ENCODE assay signal across 22 mouse cellular contexts in the genomic region with DNA sequence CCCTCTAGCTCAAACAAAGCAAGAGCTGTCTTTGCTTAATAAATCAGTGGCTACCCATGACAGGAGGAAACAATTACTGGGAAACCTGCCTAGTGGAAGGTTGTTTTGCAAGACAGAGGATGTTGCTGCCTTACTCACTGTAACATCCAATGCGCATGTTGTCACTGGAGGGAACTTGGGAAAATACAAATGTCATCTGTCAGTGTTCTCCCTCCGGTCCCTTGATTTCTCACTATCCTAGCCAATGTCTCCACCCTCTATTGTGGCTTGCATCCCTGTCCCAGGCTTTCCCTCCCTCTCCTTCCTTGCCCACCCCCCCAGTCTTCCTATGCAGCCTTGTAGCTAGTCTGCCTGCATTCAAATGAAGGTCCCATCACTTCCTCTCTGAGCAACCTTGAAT. TPM values are rescaled to one million over a fixed set of nuclear protein-coding genes. Genes with fewer than 3 reads are reported as not detected.
DNase-seq lines count a peak whose midpoint lies in the region; ATAC-seq and TF ChIP-seq lines count a peak whose summit lies in the region.
"Had no signal": no experiment of that assay in that cellular context is flagged by ENCODE, and none has a peak within 500 bp of the region (broad histone marks: within the 10 kb centered on the region; RNA-seq: fewer than 3 reads in every experiment).

No protein-coding gene starts in this region.

- 0 out of 2 replicates have a peak, but pooled peaks have one; percentile 6 for ATAC-seq in common myeloid progenitor, adult 5-6 weeks (replicated peaks; ENCODE audit: low read depth, poor library complexity, severe bottlenecking)
- ATAC-seq in forebrain, postnatal 0 days: no peak
- no peak for ATAC-seq in hindbrain, embryonic 14.5 days (ENCODE audit: low FRiP score)
- ATAC-seq: hindbrain, embryonic 16.5 days; intestine, embryonic 15.5 days; liver, postnatal 0 days; lung, postnatal 0 days had no signal

- no peaks in the 10 kb centered on the region for H3K27me3 ChIP-seq in kidney, adult 2 months (replicated peaks; ENCODE audit: control insufficient read depth, insufficient read depth, low read length)
- no peaks in the 10 kb centered on the region for H3K27me3 ChIP-seq in forebrain, postnatal 0 days (ENCODE audit: insufficient read depth, low read length)
- H3K27me3 ChIP-seq in hindbrain, embryonic 14.5 days (ENCODE audit: control insufficient read depth, insufficient read depth, low read length): no peaks in the 10 kb centered on the region
- H3K27me3 ChIP-seq: intestine, embryonic 15.5 days had no signal

- H3K4me1 ChIP-seq in kidney, adult 2 months (ENCODE audit: control insufficient read depth, insufficient read depth, low read length): no peaks in the 10 kb centered on the region; the same call in 1 of the 2 replicates
- H3K4me1 ChIP-seq in forebrain, postnatal 0 days (ENCODE audit: insufficient read depth): no peaks in the 10 kb centered on the region
- no peaks in the 10 kb centered on the region for H3K4me1 ChIP-seq in hindbrain, embryonic 14.5 days (replicated peaks; ENCODE audit: control insufficient read depth, insufficient read depth, low read length)
- H3K4me1 ChIP-seq: intestine, embryonic 15.5 days had no signal

- H3K36me3 ChIP-seq in kidney, adult 2 months (ENCODE audit: control insufficient read depth, insufficient read depth, low read length): no peaks in the 10 kb centered on the region
- no peaks in the 10 kb centered on the region for H3K36me3 ChIP-seq in forebrain, postnatal 0 days (ENCODE audit: insufficient read depth)
- H3K36me3 ChIP-seq in hindbrain, embryonic 14.5 days (replicated peaks; ENCODE audit: control insufficient read depth, insufficient read depth): no peaks in the 10 kb centered on the region
- H3K36me3 ChIP-seq: heart, embryonic 10.5 days; intestine, embryonic 15.5 days; limb, embryonic 10.5 days had no signal

- H3K9me3 ChIP-seq in forebrain, postnatal 0 days (ENCODE audit: low read length): no peaks in the 10 kb centered on the region
- H3K9me3 ChIP-seq in hindbrain, embryonic 14.5 days (ENCODE audit: control insufficient read depth, low read length): no peaks in the 10 kb centered on the region
- H3K9me3 ChIP-seq: heart, embryonic 10.5 days; intestine, embryonic 15.5 days; limb, embryonic 10.5 days had no signal

- WGBS in kidney, adult 2 months: 71% methylated on average over 2 of the region's 2 CpGs
- WGBS in forebrain, postnatal 0 days: 68% methylated on average over 2 of the region's 2 CpGs
- 34% methylated on average over 2 of the region's 2 CpGs for WGBS in hindbrain, embryonic 14.5 days

- peak; percentile 84 for DNase-seq in kidney, adult 2 months
- DNase-seq in kidney, postnatal 4 days: no peak
- DNase-seq in R1 (ENCODE audit: low read depth, low spot score): peak; percentile 7
- DNase-seq in kidney, postnatal 36 days: peak; percentile 15 to 68
- DNase-seq in forebrain, postnatal 0 days: no peak
- DNase-seq in hindbrain, embryonic 14.5 days (ENCODE audit: low spot score): no peak
- DNase-seq: cerebellum, adult 11 months; cerebellum, postnatal 10 days; liver, postnatal 0 days; right cerebral cortex, postnatal 4 days; thymus, adult 18-20 months; thymus, postnatal 4 days had no signal

- no peak overlapping the region for H3K9ac ChIP-seq in forebrain, postnatal 0 days
- H3K9ac ChIP-seq in hindbrain, embryonic 14.5 days: no peak overlapping the region
- H3K9ac ChIP-seq: intestine, embryonic 15.5 days; liver, postnatal 0 days had no signal

- no peak for TF ChIP-seq POLR2A in kidney, adult 2 months (IDR thresholded peaks at IDR 0.05; ENCODE audit: low read depth, low read length)

- H3K4me3 ChIP-seq in kidney, adult 2 months (ENCODE audit: insufficient read depth, low read depth, low read length): no peak overlapping the region
- H3K4me3 ChIP-seq in forebrain, postnatal 0 days (ENCODE audit: low read depth, low read length): no peak overlapping the region
- H3K4me3 ChIP-seq in hindbrain, embryonic 14.5 days (replicated peaks; ENCODE audit: low read length): no peak overlapping the region
- H3K4me3 ChIP-seq: heart, embryonic 10.5 days; intestine, embryonic 15.5 days; layer of hippocampus, adult 2 months; limb, embryonic 10.5 days had no signal

- no peak for TF ChIP-seq CTCF in kidney, adult 2 months (conservative IDR thresholded peaks at IDR 0.05; ENCODE audit: insufficient read depth, insufficient read length, low read depth, low read length)
- TF ChIP-seq CTCF in forebrain, postnatal 0 days (IDR thresholded peaks at IDR 0.05; ENCODE audit: low read depth): no peak

- H3K4me2 ChIP-seq in forebrain, postnatal 0 days (ENCODE audit: low read depth): no peak overlapping the region
- H3K4me2 ChIP-seq in hindbrain, embryonic 14.5 days (replicated peaks): no peak overlapping the region
- H3K4me2 ChIP-seq: intestine, embryonic 15.5 days; liver, embryonic 11.5 days; midbrain, embryonic 11.5 days had no signal

- H3K27ac ChIP-seq in kidney, adult 2 months (ENCODE audit: insufficient read depth, low read depth, low read length): no peak overlapping the region
- no peak overlapping the region for H3K27ac ChIP-seq in forebrain, postnatal 0 days (ENCODE audit: low read depth, low read length)
- no peak overlapping the region for H3K27ac ChIP-seq in hindbrain, embryonic 14.5 days
- H3K27ac ChIP-seq: heart, embryonic 10.5 days; intestine, embryonic 15.5 days; layer of hippocampus, adult 2 months; limb, embryonic 10.5 days; macrophage had no signal

RNA-seq across cellular contexts. Expression of gene Enpep, which starts 36.6 kb away (rescaled TPM):
- polyA plus RNA-seq in kidney, adult 2 months (2012; rRNA removed): 41.7 and 52.4 TPM in 2 replicates
- not detected in 2 replicates for total RNA-seq in common myeloid progenitor, adult 5-6 weeks (2017)
- total RNA-seq in forebrain, postnatal 0 days (2014; rRNA removed): 2.9 and 5.7 TPM in 2 replicates
- polyA plus RNA-seq in forebrain, postnatal 0 days (2015; fragmentation: Nextera tagmentation; extraction: Ambion mirVana): 1.5 and 2.1 TPM in 2 replicates
- 3.0 and 3.1 TPM in 2 replicates for polyA plus RNA-seq in hindbrain, embryonic 14.5 days (2014; fragmentation: Nextera tagmentation; extraction: Ambion mirVana)
- polyA plus RNA-seq: macrophage had no signal

Comparison
In these comparisons a context has a peak if more than half of its experiments do, and no peak if none do; other contexts are left out.
1. DNase-seq: peak in kidney, adult 2 months (single experiment), R1 (single experiment) and kidney, postnatal 36 days (2 of 2); none in kidney, postnatal 4 days (0 of 2), forebrain, postnatal 0 days (single experiment) and hindbrain, embryonic 14.5 days (single experiment).
2. RNA of gene Enpep, which starts 36.6 kb away (polyA plus RNA-seq): 41.7 to 52.4 TPM in kidney, adult 2 months; 3.0 to 3.1 TPM in hindbrain, embryonic 14.5 days and 1.5 to 2.1 TPM in forebrain, postnatal 0 days; every median in the first group is over 10 times any median in the second.